Mouse (Mus musculus): ENCODE data around the gene Zxdc. TPM values are rescaled to one million over a fixed set of nuclear protein-coding genes. Genes with fewer than 3 reads are reported as not detected.

Gene Zxdc
- polyA plus RNA-seq, 1 experiment = 15.2 TPM

- no peak for DNase-seq (ENCODE audit: low read depth)
These were observed 83.3 kb downstream of the Zxdc start for GRCm38 (mm10) chr6:90452603-90453002.

Other genes with a start within 250 kb of the Zxdc start
- not detected in 2 replicates for gene Vmn1r51, start 246.9 kb upstream of the Zxdc start, polyA plus RNA-seq (2012; rRNA removed)
- not detected in 2 replicates for gene Vmn1r52, start 194.7 kb upstream of the Zxdc start, polyA plus RNA-seq (2012; rRNA removed)
- gene V1ra8, start 166.7 kb upstream of the Zxdc start, polyA plus RNA-seq (2012; rRNA removed) = not detected in 2 replicates
- 0.14 TPM in 1 of 2 replicates, not detected in the other for gene Vmn1r53, start 145.1 kb upstream of the Zxdc start, polyA plus RNA-seq (2012; rRNA removed)
- not detected in 2 replicates for gene Vmn1r54, start 123.2 kb upstream of the Zxdc start, polyA plus RNA-seq (2012; rRNA removed)
- gene BC048671, start 68.3 kb upstream of the Zxdc start, polyA plus RNA-seq (2012; rRNA removed) = 0.92 and 1.3 TPM in 2 replicates
- 0.37 and 0.69 TPM in 2 replicates for gene Chst13, start 44.3 kb upstream of the Zxdc start, polyA plus RNA-seq (2012; rRNA removed)
- gene Uroc1, start 36.2 kb upstream of the Zxdc start, polyA plus RNA-seq (2012; rRNA removed) = 0.41 and 0.88 TPM in 2 replicates
- 1.1 and 2.6 TPM in 2 replicates for gene Cfap100, start 59.3 kb downstream of the Zxdc start, polyA plus RNA-seq (2012; rRNA removed)
- 78.7 and 86.9 TPM in 2 replicates for gene Klf15, start 93.1 kb downstream of the Zxdc start, polyA plus RNA-seq (2012; rRNA removed)
- gene Aldh1l1, start 116.9 kb downstream of the Zxdc start, polyA plus RNA-seq (2012; rRNA removed) = 38.4 and 47.0 TPM in 2 replicates
- gene Slc41a3, start 235.2 kb downstream of the Zxdc start, polyA plus RNA-seq (2012; rRNA removed) = 37.2 and 45.9 TPM in 2 replicates